Mouse (Mus musculus): ENCODE measurements at regions not wholly inside any gene's neighbourhood (a gene's known extent, or its start where the extent isn't known, plus 50 kb on each side); places are given as distances from the start of the nearest gene placed in this dataset.
A peak's percentile ranks its signal among the peaks of the same experiment; 100 is the strongest.

- Histone ChIP-seq H3K9me3 (ENCODE audit: low read length) (no peaks in the 10 kb centered on the region), H3K27ac (ENCODE audit: low read depth, low read length) (no peak overlapping the region), H3K4me3 (ENCODE audit: low read depth, low read length) (no peak overlapping the region), H3K36me3 (ENCODE audit: insufficient read depth) (no peaks in the 10 kb centered on the region), H3K9ac (no peak overlapping the region), H3K4me1 (ENCODE audit: insufficient read depth) (no peaks in the 10 kb centered on the region), H3K27me3 (ENCODE audit: insufficient read depth, low read length) (no peaks in the 10 kb centered on the region), H3K4me2 (ENCODE audit: low read depth) (no peak overlapping the region)
- no peak for ATAC-seq
- 91% methylated on average over 4 of the region's 4 CpGs for WGBS
- TF ChIP-seq CTCF (IDR thresholded peaks at IDR 0.05; ENCODE audit: low read depth), result no peak
- no peak for DNase-seq
Measured at GRCm38 (mm10) chr16:24061496-24061895, 72.8 kb upstream of the Bcl6 start.

- H3K9me3 ChIP-seq (ENCODE audit: low read length), result no peaks in the 10 kb centered on the region
- no peak overlapping the region for H3K27ac ChIP-seq (ENCODE audit: low read depth, low read length)
- whole genome bisulfite sequencing, result 67% methylated on average over 4 of the region's 4 CpGs
- no peak for DNase-seq
- no peak overlapping the region for H3K4me3 ChIP-seq (ENCODE audit: low read depth, low read length)
- H3K4me2 ChIP-seq (ENCODE audit: low read depth), result no peak overlapping the region
- H3K36me3 ChIP-seq (ENCODE audit: insufficient read depth), result no peaks in the 10 kb centered on the region
- H3K27me3 ChIP-seq (ENCODE audit: insufficient read depth, low read length), result no peaks in the 10 kb centered on the region
- H3K4me1 ChIP-seq (ENCODE audit: insufficient read depth), result no peaks in the 10 kb centered on the region
- no peak for TF ChIP-seq CTCF (IDR thresholded peaks at IDR 0.05; ENCODE audit: low read depth)
- ATAC-seq, result no peak
- no peak overlapping the region for H3K9ac ChIP-seq
Measured at GRCm38 (mm10) chr16:24059090-24059600, 70.5 kb upstream of the Bcl6 start.

GRCm38 (mm10) chr16:24056885-24057531 is 68.4 kb upstream of the Bcl6 start:
- Histone ChIP-seq H3K9ac (no peak overlapping the region), H3K27me3 (ENCODE audit: insufficient read depth, low read length) (no peaks in the 10 kb centered on the region), H3K4me2 (ENCODE audit: low read depth) (no peak overlapping the region), H3K36me3 (ENCODE audit: insufficient read depth) (no peaks in the 10 kb centered on the region), H3K27ac (ENCODE audit: low read depth, low read length) (no peak overlapping the region), H3K4me1 (ENCODE audit: insufficient read depth) (no peaks in the 10 kb centered on the region), H3K9me3 (ENCODE audit: low read length) (no peaks in the 10 kb centered on the region), H3K4me3 (ENCODE audit: low read depth, low read length) (no peak overlapping the region)
- 39% methylated on average over 11 of the region's 11 CpGs for WGBS
- DNase-seq, result no peak
- no peak for ATAC-seq
- TF ChIP-seq CTCF (IDR thresholded peaks at IDR 0.05; ENCODE audit: low read depth), result no peak

- H3K4me3 ChIP-seq (ENCODE audit: low read depth, low read length), result no peak overlapping the region
- no peak for TF ChIP-seq CTCF (IDR thresholded peaks at IDR 0.05; ENCODE audit: low read depth)
- H3K4me2 ChIP-seq (ENCODE audit: low read depth), result no peak overlapping the region
- H3K27ac ChIP-seq (ENCODE audit: low read depth, low read length), result no peak overlapping the region
- ATAC-seq (no peak), DNase-seq (no peak)
- H3K9me3 ChIP-seq (ENCODE audit: low read length), result no peaks in the 10 kb centered on the region
- H3K9ac ChIP-seq, result no peak overlapping the region
- H3K36me3 ChIP-seq (ENCODE audit: insufficient read depth), result no peaks in the 10 kb centered on the region
- no peaks in the 10 kb centered on the region for H3K4me1 ChIP-seq (ENCODE audit: insufficient read depth)
- H3K27me3 ChIP-seq (ENCODE audit: insufficient read depth, low read length), result no peaks in the 10 kb centered on the region
- WGBS, result 45% methylated on average over 12 of the region's 12 CpGs
Measured at GRCm38 (mm10) chr16:24056123-24056884, 67.7 kb upstream of the Bcl6 start.

- Histone ChIP-seq H3K9ac (no peak overlapping the region), H3K4me1 (ENCODE audit: insufficient read depth) (no peaks in the 10 kb centered on the region), H3K9me3 (ENCODE audit: low read length) (no peaks in the 10 kb centered on the region), H3K36me3 (ENCODE audit: insufficient read depth) (no peaks in the 10 kb centered on the region), H3K27me3 (ENCODE audit: insufficient read depth, low read length) (no peaks in the 10 kb centered on the region), H3K4me2 (ENCODE audit: low read depth) (no peak overlapping the region), H3K27ac (ENCODE audit: low read depth, low read length) (no peak overlapping the region), H3K4me3 (ENCODE audit: low read depth, low read length) (no peak overlapping the region)
- WGBS, result 94% methylated on average over 3 of the region's 3 CpGs
- DNase-seq, result no peak
- no peak for ATAC-seq
- TF ChIP-seq CTCF (IDR thresholded peaks at IDR 0.05; ENCODE audit: low read depth), result no peak
Measured at GRCm38 (mm10) chr16:24054293-24054692, 65.6 kb upstream of the Bcl6 start.

- H3K36me3 ChIP-seq (ENCODE audit: insufficient read depth), result no peaks in the 10 kb centered on the region
- H3K4me1 ChIP-seq (ENCODE audit: insufficient read depth), result no peaks in the 10 kb centered on the region
- ATAC-seq (peak; percentile 77), DNase-seq (peak; percentile 61)
- H3K4me2 ChIP-seq (ENCODE audit: low read depth), result no peak overlapping the region
- no peak overlapping the region for H3K4me3 ChIP-seq (ENCODE audit: low read depth, low read length)
- H3K9me3 ChIP-seq (ENCODE audit: low read length), result no peaks in the 10 kb centered on the region
- no peak overlapping the region for H3K27ac ChIP-seq (ENCODE audit: low read depth, low read length)
- 67% methylated on average over 10 of the region's 10 CpGs for WGBS
- no peak for TF ChIP-seq CTCF (IDR thresholded peaks at IDR 0.05; ENCODE audit: low read depth)
- no peaks in the 10 kb centered on the region for H3K27me3 ChIP-seq (ENCODE audit: insufficient read depth, low read length)
- no peak overlapping the region for H3K9ac ChIP-seq
Measured at GRCm38 (mm10) chr16:24053403-24053802, 64.8 kb upstream of the Bcl6 start.

Measured in forebrain, postnatal 0 days (tissue).